ENCODE assay signal across 9 mouse cellular contexts in genomic region chr1:171321415-171321814, GRCm38 (mm10). TPM values are rescaled to one million over a fixed set of nuclear protein-coding genes. Genes with fewer than 3 reads are reported as not detected.
DNase-seq lines count a peak whose midpoint lies in the region; ATAC-seq and TF ChIP-seq lines count a peak whose summit lies in the region.
"Had no signal": no experiment of that assay in that cellular context is flagged by ENCODE, and none has a peak within 500 bp of the region (broad histone marks: within the 10 kb centered on the region; RNA-seq: fewer than 3 reads in every experiment).

No protein-coding gene starts in this region.

- H3K4me2 ChIP-seq in limb, embryonic 14.5 days (replicated peaks; ENCODE audit: low read depth, low read length, severe bottlenecking) = no peak overlapping the region
- H3K4me2 ChIP-seq: heart, embryonic 13.5 days had no signal

- H3K36me3 ChIP-seq in limb, embryonic 14.5 days (ENCODE audit: control insufficient read depth, insufficient read depth, low read length) = no peaks in the 10 kb centered on the region
- H3K36me3 ChIP-seq in limb, embryonic 10.5 days = peaks cover 16% of the 10 kb centered on the region

- no peak for ATAC-seq in limb, embryonic 14.5 days (ENCODE audit: low FRiP score, low read depth)

- peak; percentile 47 for DNase-seq in adrenal gland, postnatal 14 days
- no peak for DNase-seq in adrenal gland, adult 8-10 months
- peak; percentile 60 for DNase-seq in limb, embryonic 14.5 days (ENCODE audit: low spot score)
- DNase-seq in limb, embryonic 10.5 days (ENCODE audit: low spot score) = no peak
- DNase-seq in ZHBTc4 (ENCODE audit: low read depth, low spot score) = peak; percentile 41
- DNase-seq in naive thymus-derived CD4-positive, alpha-beta T cell, adult 2 months (ENCODE audit: low read depth) = peak; percentile 69
- no peak for DNase-seq in cerebellum, adult 2 months
- no peak for DNase-seq in ovary, postnatal 36 days (ENCODE audit: low spot score)

- no peak overlapping the region for H3K9ac ChIP-seq in limb, embryonic 14.5 days (ENCODE audit: low read depth, low read length, severe bottlenecking)
- H3K9ac ChIP-seq: heart, embryonic 13.5 days had no signal

- no peak overlapping the region for H3K4me3 ChIP-seq in limb, embryonic 14.5 days (replicated peaks; ENCODE audit: low read length)
- no peak overlapping the region for H3K4me3 ChIP-seq in limb, embryonic 10.5 days
- H3K4me3 ChIP-seq in cerebellum, adult 2 months (replicated peaks; ENCODE audit: insufficient read depth, low read depth, low read length) = no peak overlapping the region
- H3K4me3 ChIP-seq: heart, embryonic 13.5 days had no signal

- H3K4me1 ChIP-seq in limb, embryonic 14.5 days (ENCODE audit: control insufficient read depth, insufficient read depth, low read length) = no peaks in the 10 kb centered on the region
- no peaks in the 10 kb centered on the region for H3K4me1 ChIP-seq in limb, embryonic 10.5 days
- peaks cover 6% of the 10 kb centered on the region for H3K4me1 ChIP-seq in cerebellum, adult 2 months (ENCODE audit: control insufficient read depth, insufficient read depth, low read length)

- no peaks in the 10 kb centered on the region for H3K27me3 ChIP-seq in limb, embryonic 14.5 days (ENCODE audit: control insufficient read depth, insufficient read depth, low read length)
- H3K27me3 ChIP-seq in limb, embryonic 10.5 days (ENCODE audit: low read depth, poor library complexity, severe bottlenecking) = no peaks in the 10 kb centered on the region
- H3K27me3 ChIP-seq in cerebellum, adult 2 months (ENCODE audit: control insufficient read depth, insufficient read depth, low read length) = no peaks in the 10 kb centered on the region
- H3K27me3 ChIP-seq: heart, embryonic 13.5 days had no signal

- no peak for TF ChIP-seq CTCF in cerebellum, adult 2 months (IDR thresholded peaks at IDR 0.05; ENCODE audit: borderline replicate concordance, insufficient read depth, low read depth, low read length)

- H3K27ac ChIP-seq in limb, embryonic 14.5 days (replicated peaks; ENCODE audit: low read depth, low read length) = no peak overlapping the region
- H3K27ac ChIP-seq in limb, embryonic 10.5 days = no peak overlapping the region
- no peak overlapping the region for H3K27ac ChIP-seq in cerebellum, adult 2 months (ENCODE audit: insufficient read depth, low read length)

- no peak for TF ChIP-seq POLR2A in limb, embryonic 14.5 days (IDR thresholded peaks at IDR 0.05; ENCODE audit: borderline replicate concordance, extremely low read depth, insufficient read depth, insufficient read length)
- TF ChIP-seq POLR2A in cerebellum, adult 2 months (IDR thresholded peaks at IDR 0.05; ENCODE audit: borderline replicate concordance, insufficient read depth, low read length) = no peak

- H3K9me3 ChIP-seq in limb, embryonic 14.5 days (ENCODE audit: control insufficient read depth, low read length) = no peaks in the 10 kb centered on the region
- no peaks in the 10 kb centered on the region for H3K9me3 ChIP-seq in limb, embryonic 10.5 days (replicated peaks)
- H3K9me3 ChIP-seq: heart, embryonic 13.5 days had no signal

RNA-seq across cellular contexts. Expression of gene Dedd, which starts 7.5 kb away (rescaled TPM):
- total RNA-seq in adrenal gland, postnatal 14 days (2021) = 33.7 and 36.1 TPM in 2 replicates
- total RNA-seq in adrenal gland, adult 8-10 months (2022) = 10 to 100 TPM; 31.0 to 45.9 (median 36.7) TPM
- polyA plus RNA-seq in limb, embryonic 14.5 days (2012; rRNA removed) = 72.5 and 81.1 TPM in 2 replicates
- 50.9 and 57.7 TPM in 2 replicates for polyA plus RNA-seq in limb, embryonic 14.5 days (2014; fragmentation: Nextera tagmentation; extraction: Ambion mirVana)
- polyA plus RNA-seq in limb, embryonic 10.5 days (2016; fragmentation: Nextera tagmentation; extraction: Ambion mirVana) = 44.3 and 50.5 TPM in 2 replicates
- polyA plus RNA-seq in cerebellum, adult 2 months (2012; rRNA removed) = 54.4 and 56.4 TPM in 2 replicates

RNA-seq across cellular contexts. Expression of gene Nit1, which starts 24.0 kb away (rescaled TPM):
- total RNA-seq in adrenal gland, postnatal 14 days (2021) = 62.1 and 62.8 TPM in 2 replicates
- 100 to 1,000 TPM in 1 of 4 experiments, 10 to 100 TPM in 3; 81.4 to 103 (median 89.6) TPM for total RNA-seq in adrenal gland, adult 8-10 months (2022)
- 50.0 and 54.0 TPM in 2 replicates for polyA plus RNA-seq in limb, embryonic 14.5 days (2012; rRNA removed)
- 29.0 and 30.4 TPM in 2 replicates for polyA plus RNA-seq in limb, embryonic 14.5 days (2014; fragmentation: Nextera tagmentation; extraction: Ambion mirVana)
- polyA plus RNA-seq in limb, embryonic 10.5 days (2016; fragmentation: Nextera tagmentation; extraction: Ambion mirVana) = 32.8 and 36.3 TPM in 2 replicates
- 68.2 TPM in 2 replicates for polyA plus RNA-seq in cerebellum, adult 2 months (2012; rRNA removed)

RNA-seq across cellular contexts. Expression of gene Pfdn2, which starts 24.1 kb away (rescaled TPM):
- 140 and 148 TPM in 2 replicates for total RNA-seq in adrenal gland, postnatal 14 days (2021)
- total RNA-seq in adrenal gland, adult 8-10 months (2022) = 100 to 1,000 TPM in 2 of 4 experiments, 10 to 100 TPM in 2; 76.7 to 184 (median 115) TPM
- polyA plus RNA-seq in limb, embryonic 14.5 days (2012; rRNA removed) = 40.5 and 82.5 TPM in 2 replicates
- polyA plus RNA-seq in limb, embryonic 14.5 days (2014; fragmentation: Nextera tagmentation; extraction: Ambion mirVana) = 43.0 and 48.0 TPM in 2 replicates
- 149 TPM in 2 replicates for polyA plus RNA-seq in limb, embryonic 10.5 days (2016; fragmentation: Nextera tagmentation; extraction: Ambion mirVana)
- polyA plus RNA-seq in cerebellum, adult 2 months (2012; rRNA removed) = 129 and 135 TPM in 2 replicates

RNA-seq across cellular contexts. Expression of gene Ufc1, which starts 26.6 kb away (rescaled TPM):
- total RNA-seq in adrenal gland, postnatal 14 days (2021) = 128 and 133 TPM in 2 replicates
- total RNA-seq in adrenal gland, adult 8-10 months (2022) = 100 to 1,000 TPM; 179 to 200 (median 194) TPM
- polyA plus RNA-seq in limb, embryonic 14.5 days (2012; rRNA removed) = 46.5 and 60.9 TPM in 2 replicates
- polyA plus RNA-seq in limb, embryonic 14.5 days (2014; fragmentation: Nextera tagmentation; extraction: Ambion mirVana) = 133 and 135 TPM in 2 replicates
- 99.6 and 101 TPM in 2 replicates for polyA plus RNA-seq in limb, embryonic 10.5 days (2016; fragmentation: Nextera tagmentation; extraction: Ambion mirVana)
- 96.4 and 109 TPM in 2 replicates for polyA plus RNA-seq in cerebellum, adult 2 months (2012; rRNA removed)

RNA-seq across cellular contexts. Expression of gene Usp21, which starts 33.6 kb away (rescaled TPM):
- total RNA-seq in adrenal gland, postnatal 14 days (2021) = 36.5 and 37.2 TPM in 2 replicates
- 10 to 100 TPM; 39.3 to 64.7 (median 52.0) TPM for total RNA-seq in adrenal gland, adult 8-10 months (2022)
- 104 and 128 TPM in 2 replicates for polyA plus RNA-seq in limb, embryonic 14.5 days (2012; rRNA removed)
- polyA plus RNA-seq in limb, embryonic 14.5 days (2014; fragmentation: Nextera tagmentation; extraction: Ambion mirVana) = 81.2 and 96.0 TPM in 2 replicates
- polyA plus RNA-seq in limb, embryonic 10.5 days (2016; fragmentation: Nextera tagmentation; extraction: Ambion mirVana) = 107 and 125 TPM in 2 replicates
- 76.6 and 77.5 TPM in 2 replicates for polyA plus RNA-seq in cerebellum, adult 2 months (2012; rRNA removed)

Comparison
In these comparisons a context has a peak if more than half of its experiments do, and no peak if none do; other contexts are left out.
1. DNase-seq: peak in adrenal gland, postnatal 14 days (single experiment), limb, embryonic 14.5 days (single experiment), ZHBTc4 (single experiment) and naive thymus-derived CD4-positive, alpha-beta T cell, adult 2 months (single experiment); none in adrenal gland, adult 8-10 months (single experiment), limb, embryonic 10.5 days (single experiment), cerebellum, adult 2 months (0 of 2) and ovary, postnatal 36 days (single experiment).